Mouse (Mus musculus) central nervous system, embryonic 11.5 days (tissue): ENCODE data around the gene Tmem121. TPM values are rescaled to one million over a fixed set of nuclear protein-coding genes. Genes with fewer than 3 reads are reported as not detected.

ENCODE experiments used
- polyA plus RNA-seq: library from polyadenylated mRNA; depleted of rRNA; stranded (reverse); fragments of >200 nt; gene quantifications from 2 replicates; pipeline ENCODE4 v1.2.3, GENCODE M21; 2012; rRNA removed

The Tmem121 gene
- 22.9 and 30.9 TPM in 2 replicates for polyA plus RNA-seq

DNA sequence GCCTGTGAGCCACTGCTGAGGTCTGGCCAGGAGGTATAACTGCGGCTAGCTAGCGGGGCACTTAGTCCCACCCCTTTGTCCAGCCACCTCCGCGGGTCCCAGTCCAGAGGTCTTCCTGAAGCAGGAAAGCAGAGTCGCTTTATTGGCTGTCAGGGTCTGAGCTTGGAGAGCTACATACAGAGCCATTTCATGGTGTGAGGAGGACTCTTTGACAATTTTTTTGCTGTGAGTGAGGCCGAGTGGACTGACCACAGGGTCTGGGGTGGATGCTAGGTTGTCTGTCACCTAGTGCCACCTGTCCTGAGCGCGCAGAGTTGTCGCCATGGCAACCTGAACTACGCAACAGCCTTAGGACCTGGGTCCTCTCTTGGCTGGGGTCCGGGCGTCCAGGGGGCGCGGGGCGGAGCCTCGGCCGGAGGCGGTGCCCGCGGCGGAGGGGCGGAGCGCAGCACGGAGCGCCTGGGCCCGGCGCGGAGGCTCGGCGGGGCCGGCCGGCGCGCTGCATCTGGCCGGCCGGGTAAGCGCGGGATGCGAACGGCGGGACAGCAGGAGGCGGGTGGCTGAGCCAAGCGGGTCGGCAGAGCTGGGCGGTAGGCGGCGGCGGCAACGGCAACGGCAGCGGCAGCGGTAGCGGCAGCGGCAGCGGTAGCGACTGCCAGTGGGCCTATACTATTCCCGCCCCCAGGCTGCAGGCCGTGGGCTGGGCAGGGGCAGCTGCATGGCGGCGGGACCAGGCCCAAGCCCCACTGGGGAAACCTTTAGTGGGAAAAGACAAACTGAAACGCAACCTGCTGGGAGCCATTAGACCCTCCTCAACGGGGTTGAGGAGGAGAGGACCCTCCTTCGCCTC lies at the start of gene Tmem121:
TSS of gene Tmem121 (plus strand) at position 489 of the 850 bp plus-strand sequence.

DNA sequence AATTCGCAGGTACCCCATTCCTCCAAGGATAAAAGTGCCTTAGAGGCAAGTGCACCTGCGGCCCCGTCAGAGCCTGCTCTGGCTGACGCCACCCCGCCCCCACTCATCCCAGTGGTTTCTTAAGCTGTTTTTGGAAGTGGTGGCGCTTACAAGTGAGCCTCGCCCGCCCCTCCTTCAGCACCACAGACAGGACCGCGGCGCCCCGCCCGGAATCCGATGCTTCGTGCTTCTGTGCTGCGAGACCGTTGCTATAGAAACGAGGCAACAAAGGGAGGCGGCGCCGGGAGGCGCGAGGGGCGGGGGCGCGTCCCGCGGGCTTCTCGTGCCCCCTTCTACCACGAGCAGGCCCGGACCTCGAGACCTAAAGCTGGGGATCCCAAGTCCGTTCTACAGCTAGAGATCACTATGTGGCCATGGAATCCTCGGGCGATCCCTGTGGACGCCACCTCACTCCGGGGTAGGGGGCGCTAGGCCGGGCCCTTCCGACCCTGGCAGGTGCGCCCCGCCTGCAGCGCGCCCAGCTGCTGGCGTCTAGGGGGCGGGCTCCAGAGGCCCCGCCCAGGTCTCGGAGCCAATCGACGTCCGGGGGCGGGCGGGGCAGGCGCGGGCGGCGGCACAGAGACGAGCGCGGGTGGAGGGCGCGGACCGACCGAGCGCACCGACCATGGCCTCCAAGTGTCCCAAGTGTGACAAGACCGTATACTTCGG lies 45.7 kb upstream of the Tmem121 start, which contains the start of gene Crip2:
TSS of gene Crip2 (plus strand) at position 329 of the 708 bp plus-strand sequence.

DNA sequence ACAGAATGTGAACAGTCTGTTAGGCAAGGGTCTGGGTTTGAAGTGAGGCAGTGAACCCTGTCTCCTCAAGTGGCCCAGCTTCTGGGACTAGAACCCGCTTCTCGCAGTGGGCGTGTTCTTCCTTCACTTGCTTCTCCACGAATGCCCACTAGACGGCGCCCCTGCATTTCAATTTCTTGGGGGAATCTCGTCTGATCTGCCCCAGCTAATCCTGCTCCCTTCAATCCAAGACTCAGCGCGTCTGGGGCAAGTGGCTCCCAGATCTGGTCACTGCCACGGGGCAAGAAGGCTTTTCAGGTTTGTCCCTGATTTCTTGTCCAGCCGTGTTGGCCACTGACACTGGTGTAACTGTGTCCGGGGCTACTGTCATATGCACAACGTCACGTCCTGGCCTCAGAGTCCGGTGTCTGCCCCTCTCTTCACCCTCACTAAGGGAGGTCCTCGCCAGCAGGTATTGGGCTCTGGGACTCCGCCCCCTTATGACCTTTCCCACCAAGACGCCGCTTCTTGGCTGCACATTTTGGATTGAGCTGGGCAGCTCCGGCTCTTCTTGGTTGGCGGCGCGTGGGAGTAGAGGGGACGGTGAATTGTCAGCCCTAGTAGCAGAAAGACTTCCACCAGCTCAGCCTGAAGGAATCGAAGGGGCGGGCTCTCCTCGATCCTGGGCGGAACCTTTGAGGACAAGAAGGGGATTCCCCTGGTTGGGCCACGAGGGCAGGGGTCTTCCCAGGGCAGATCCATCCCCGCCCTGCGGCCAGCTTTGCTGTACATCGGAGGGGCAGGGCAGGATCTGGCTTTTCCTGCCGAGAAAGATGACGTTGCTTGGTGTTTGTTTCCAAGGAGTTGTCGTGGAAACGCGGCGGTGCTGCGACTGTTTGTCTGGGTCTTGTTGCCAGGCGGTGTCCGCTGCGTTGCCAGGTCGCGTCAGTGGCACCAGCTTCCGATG lies 39.3 kb upstream of the Tmem121 start, which contains the start of gene Crip1:
TSS of gene Crip1 (plus strand) at position 205 of the 946 bp plus-strand sequence.

DNA sequence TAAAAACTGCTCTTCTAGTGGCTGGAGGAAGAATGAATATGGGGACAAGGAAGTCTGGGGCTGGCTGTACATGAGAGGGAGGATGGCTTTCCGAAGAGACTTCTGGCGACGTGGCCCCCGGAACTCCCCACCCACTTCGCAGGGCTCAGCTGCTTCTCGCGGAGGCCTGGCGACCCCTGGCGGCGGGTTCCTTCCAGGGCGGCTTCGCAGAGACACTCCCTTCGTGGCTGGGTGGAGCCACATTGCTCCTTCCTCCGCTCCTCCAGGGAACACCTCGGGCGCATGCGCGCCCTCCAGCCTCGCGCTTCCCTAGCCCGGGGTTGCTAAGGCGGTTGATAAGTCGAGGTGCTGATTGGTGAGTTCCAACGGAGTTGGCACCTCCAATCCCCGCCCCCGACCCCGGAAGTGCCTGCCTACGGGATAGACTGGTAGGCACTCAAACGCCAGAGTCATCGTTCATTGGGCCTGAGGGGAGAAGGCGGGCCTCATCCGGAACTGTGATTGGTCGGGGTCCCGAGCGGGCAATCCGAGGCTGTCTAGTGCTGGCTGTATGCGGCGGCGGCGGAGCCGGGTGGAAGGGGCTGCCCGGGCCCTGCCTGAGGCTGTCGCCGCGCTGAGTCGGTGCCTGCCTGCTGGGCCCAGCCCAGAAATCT lies 29.7 kb upstream of the Tmem121 start, which contains the start of gene Tedc1:
TSS of gene Tedc1 (plus strand) at position 535 of the 653 bp plus-strand sequence.

Other genes with a start within 250 kb of the Tmem121 start
- gene Nudt14, start 243.8 kb upstream of the Tmem121 start, polyA plus RNA-seq, result 32.2 and 39.3 TPM in 2 replicates
- 20.3 and 21.4 TPM in 2 replicates for gene Btbd6, start 209.4 kb upstream of the Tmem121 start, polyA plus RNA-seq
- 88.4 and 89.6 TPM in 2 replicates for gene Brf1, start 185.2 kb upstream of the Tmem121 start, polyA plus RNA-seq
- gene Pacs2, start 171.4 kb upstream of the Tmem121 start, polyA plus RNA-seq, result 47.2 and 55.8 TPM in 2 replicates
- gene Tex22, start 111.4 kb upstream of the Tmem121 start, polyA plus RNA-seq, result 0.07 and 0.09 TPM in 2 replicates
- gene Mta1, start 87.7 kb upstream of the Tmem121 start, polyA plus RNA-seq, result 104 and 129 TPM in 2 replicates
- gene Crip2, start 45.7 kb upstream of the Tmem121 start, polyA plus RNA-seq, result 128 and 134 TPM in 2 replicates
- 102 and 112 TPM in 2 replicates for gene Crip1, start 39.6 kb upstream of the Tmem121 start, polyA plus RNA-seq
- gene Tedc1, start 29.5 kb upstream of the Tmem121 start, polyA plus RNA-seq, result 37.7 and 56.1 TPM in 2 replicates